Mouse (Mus musculus) midbrain, embryonic 16.5 days (tissue): Measurements from ENCODE around the gene Crabp1. TPM values are rescaled to one million over a fixed set of nuclear protein-coding genes. Genes with fewer than 3 reads are reported as not detected.
A peak's percentile ranks its signal among the peaks of the same experiment; 100 is the strongest.

Source experiments
- ATAC-seq: fragments of 200-750 bp; cut with Nextera tagmentation; 2 replicates; pipeline ENCODE4 v1.8.0; 2017; ENCODE audit warnings: moderate TSS enrichment
- H3K27ac ChIP-seq: fragments of 300-500 bp; sonication (generic); 2 replicates; pipeline ENCODE4 v1.5.1; 2014; ENCODE audit warnings: mild to moderate bottlenecking, low read length, mixed read lengths
- H3K27me3 ChIP-seq: fragments of 300-500 bp; sonication (generic); 2 replicates; pipeline ENCODE4 v1.6.1; 2014; ENCODE audit warnings: low read depth, low read length, mixed read lengths; ENCODE audit not compliant: control insufficient read depth, insufficient read depth
- H3K36me3 ChIP-seq: fragments of 300-500 bp; sonication (generic); 2 replicates; pipeline ENCODE4 v1.6.1; 2014; ENCODE audit warnings: mild to moderate bottlenecking, low read length, moderate library complexity, mixed read lengths; ENCODE audit not compliant: control insufficient read depth, insufficient read depth
- H3K4me1 ChIP-seq: fragments of 300-500 bp; sonication (generic); 2 replicates; pipeline ENCODE4 v1.6.1; 2014; ENCODE audit warnings: mild to moderate bottlenecking, low read length, mixed read lengths; ENCODE audit not compliant: control insufficient read depth, insufficient read depth
- H3K4me2 ChIP-seq: fragments of 300-500 bp; sonication (generic); 2 replicates; pipeline ENCODE4 v1.6.1; 2014; ENCODE audit warnings: mild to moderate bottlenecking, low read length, mixed read lengths
- H3K4me3 ChIP-seq: fragments of 300-500 bp; sonication (generic); 2 replicates; pipeline ENCODE4 v1.5.1; 2014; ENCODE audit warnings: low read depth, mild to moderate bottlenecking, low read length, moderate library complexity, mixed read lengths
- H3K9ac ChIP-seq: fragments of 300-500 bp; sonication (generic); 2 replicates; pipeline ENCODE4 v1.6.1; 2014; ENCODE audit warnings: low read depth, low read length, mixed read lengths
- H3K9me3 ChIP-seq: fragments of 300-500 bp; sonication (generic); replicated peaks from 2 replicates; pipeline ENCODE4 v1.6.1; 2014; ENCODE audit warnings: mild to moderate bottlenecking, low read length, mixed read lengths; ENCODE audit not compliant: control insufficient read depth, poor library complexity, severe bottlenecking
- WGBS: fragments of 180-500 bp; shearing (Covaris S2); extraction: QIAGEN DNeasy Blood & Tissue Kit; methylation state at CpG from one replicate; pipeline ENCODE4 v1.1.7; 2014; 5-methylcytosine and 5-hydroxymethylcytosine counted together
- polyA plus RNA-seq: library from polyadenylated mRNA; unstranded; fragments of >200 nt; fragmentation: Nextera tagmentation; extraction: Ambion mirVana; gene quantifications from 2 replicates; pipeline ENCODE4 v1.2.1, GENCODE M21; 2015

Crabp1 gene
- 19.3 TPM in 2 replicates for polyA plus RNA-seq

DNA sequence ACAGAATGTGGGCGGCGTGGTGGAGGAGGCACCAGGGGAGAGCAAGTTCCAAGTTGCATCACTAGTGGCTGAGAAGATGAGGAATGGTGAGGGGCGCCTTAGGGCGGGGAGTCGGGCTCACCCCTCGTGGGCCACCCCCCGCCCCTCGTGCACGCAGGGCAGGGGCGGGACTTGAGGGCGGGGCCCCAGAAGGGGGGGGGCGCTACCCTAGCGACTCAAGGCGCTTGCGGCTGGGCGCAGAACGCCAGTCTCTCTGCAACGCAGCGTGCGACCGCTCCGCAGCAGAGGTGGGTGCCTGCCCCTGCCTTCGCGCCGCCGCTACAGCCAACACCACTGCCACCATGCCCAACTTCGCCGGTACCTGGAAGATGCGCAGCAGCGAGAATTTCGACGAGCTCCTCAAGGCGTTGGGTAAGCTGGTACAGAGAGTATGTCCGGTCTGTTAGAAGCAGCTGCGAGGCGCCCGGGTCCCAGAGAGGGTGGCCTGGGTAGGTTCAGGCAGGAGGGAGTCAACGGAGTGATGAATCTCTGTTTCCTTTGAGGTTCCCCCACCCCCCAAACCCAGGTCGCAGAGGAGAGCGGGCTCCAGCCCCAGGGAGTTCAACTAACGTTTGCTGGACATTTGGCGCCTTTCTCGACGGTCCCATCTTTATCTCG, at the start of gene Crabp1:
Gene Crabp1 (plus strand): TSS at position 188 of the 657 bp plus-strand sequence.
- peaks cover 30% of the 10 kb centered on the region for H3K27me3 ChIP-seq
- H3K4me1 ChIP-seq = peaks cover 14% of the 10 kb centered on the region
- no peak within 1 kb of the TSS for H3K27ac ChIP-seq
- peak within 1 kb of the TSS; percentile 39 for H3K9ac ChIP-seq
- H3K9me3 ChIP-seq = no peaks in the 10 kb centered on the region
- H3K4me3 ChIP-seq = peak within 1 kb of the TSS; percentile 35
- peak within 1 kb of the TSS; percentile 70 for H3K4me2 ChIP-seq
- H3K36me3 ChIP-seq = no peaks in the 10 kb centered on the region
- under 1% methylated on average over 43 of the region's 45 CpGs for WGBS
- peak; percentile 48 for ATAC-seq

DNA sequence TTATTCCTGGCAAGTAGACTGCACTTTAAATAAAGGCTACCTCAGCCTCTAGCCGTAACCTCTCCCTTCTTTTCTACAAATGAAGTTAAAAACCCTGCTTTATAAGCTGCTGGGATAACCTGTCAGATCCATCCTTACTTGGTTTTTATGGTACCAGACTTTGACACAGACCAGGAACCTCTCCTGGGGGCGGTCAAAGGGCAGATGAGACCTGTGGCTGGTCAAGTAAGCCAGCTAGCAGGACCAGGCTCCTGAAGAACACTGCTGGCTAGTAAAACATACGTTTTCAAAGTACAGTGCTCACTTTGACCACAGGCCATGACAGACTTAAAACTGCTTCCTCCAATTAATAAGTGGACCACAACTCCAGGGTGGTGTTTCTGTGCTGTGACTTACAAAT, 48.8 kb upstream of the Crabp1 start:
- H3K9me3 ChIP-seq = no peaks in the 10 kb centered on the region
- H3K9ac ChIP-seq = no peak overlapping the region
- 94% methylated on average over 3 of the region's 3 CpGs for WGBS
- no peak overlapping the region for H3K4me3 ChIP-seq
- H3K36me3 ChIP-seq = peaks cover 28% of the 10 kb centered on the region
- H3K4me1 ChIP-seq = no peaks in the 10 kb centered on the region
- no peak for ATAC-seq
- no peak overlapping the region for H3K4me2 ChIP-seq
- H3K27ac ChIP-seq = no peak overlapping the region
- H3K27me3 ChIP-seq = no peaks in the 10 kb centered on the region

DNA sequence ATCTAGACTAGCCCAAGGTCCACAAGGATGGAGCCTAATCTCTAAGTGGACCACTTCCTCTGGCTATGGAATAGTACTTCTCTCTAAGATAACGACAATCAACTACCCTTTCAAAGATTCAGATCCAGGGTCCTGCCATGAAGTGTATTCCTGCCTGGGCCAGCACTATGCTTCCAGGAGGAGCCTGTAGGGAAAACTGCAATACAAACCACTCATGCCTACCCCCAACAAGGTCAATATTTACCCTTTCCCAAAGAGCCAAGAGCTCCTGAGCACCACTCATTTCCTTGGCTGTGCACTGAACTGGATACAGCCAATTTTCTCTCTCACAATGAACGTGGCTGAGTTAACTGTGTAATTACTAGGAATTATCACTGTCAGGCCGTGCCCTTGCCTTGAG, 47.0 kb upstream of the Crabp1 start:
- 88% methylated on average over 3 of the region's 3 CpGs for WGBS
- Histone ChIP-seq H3K9ac (no peak overlapping the region), H3K36me3 (peaks cover 34% of the 10 kb centered on the region), H3K27me3 (no peaks in the 10 kb centered on the region), H3K27ac (no peak overlapping the region), H3K9me3 (no peaks in the 10 kb centered on the region), H3K4me3 (no peak overlapping the region), H3K4me1 (no peaks in the 10 kb centered on the region), H3K4me2 (no peak overlapping the region)
- no peak for ATAC-seq

DNA sequence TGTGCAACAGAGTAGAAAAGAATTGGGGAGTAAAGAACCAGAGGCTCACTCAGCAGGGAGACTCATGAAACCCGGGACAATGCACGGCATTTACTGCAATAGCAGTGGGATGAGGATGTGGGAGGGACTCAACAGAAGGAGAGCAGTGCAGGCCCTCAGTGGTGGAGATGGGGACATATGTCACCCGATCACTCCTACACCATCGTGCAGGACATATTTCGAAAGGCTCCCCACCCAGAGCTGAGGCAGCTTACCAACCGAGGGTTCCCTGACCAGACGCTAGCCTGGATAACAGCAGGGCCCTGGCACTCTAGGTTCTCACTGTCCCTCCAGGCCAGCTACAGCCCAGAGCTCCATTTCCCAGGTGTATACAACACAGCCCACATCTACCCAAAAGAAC, 42.4 kb upstream of the Crabp1 start:
- 84% methylated on average over 7 of the region's 7 CpGs for WGBS
- Histone ChIP-seq H3K9me3 (no peaks in the 10 kb centered on the region), H3K27ac (no peak overlapping the region), H3K9ac (no peak overlapping the region; the same call in 1 of the 2 replicates), H3K4me2 (no peak overlapping the region), H3K4me3 (no peak overlapping the region), H3K36me3 (peaks cover 37% of the 10 kb centered on the region), H3K27me3 (no peaks in the 10 kb centered on the region), H3K4me1 (no peaks in the 10 kb centered on the region)
- ATAC-seq = no peak

DNA sequence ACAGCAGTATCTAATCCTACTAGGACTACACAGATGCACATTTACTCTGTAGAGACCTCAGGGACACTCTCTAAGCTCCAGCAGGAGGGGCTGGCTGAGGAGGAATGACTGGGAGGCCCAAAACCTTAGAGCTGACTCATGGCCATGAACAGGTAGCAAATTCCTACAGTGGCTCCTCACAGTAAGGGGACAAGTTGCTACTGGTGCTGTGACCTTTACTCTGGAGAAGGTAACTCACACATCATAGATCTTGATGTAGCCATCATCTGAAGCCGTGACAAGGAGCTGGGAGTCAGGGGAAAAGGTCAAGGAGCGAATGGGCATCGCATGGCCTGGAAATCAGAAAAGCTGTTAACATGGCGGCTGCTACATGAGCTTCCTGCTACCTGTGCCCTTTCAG, 42.0 kb upstream of the Crabp1 start:
- Histone ChIP-seq H3K4me1 (no peaks in the 10 kb centered on the region), H3K9ac (no peak overlapping the region), H3K36me3 (peaks cover 41% of the 10 kb centered on the region), H3K27me3 (no peaks in the 10 kb centered on the region), H3K9me3 (no peaks in the 10 kb centered on the region), H3K4me2 (no peak overlapping the region), H3K4me3 (no peak overlapping the region), H3K27ac (no peak overlapping the region)
- WGBS = 96% methylated on average over 4 of the region's 4 CpGs
- ATAC-seq = no peak

DNA sequence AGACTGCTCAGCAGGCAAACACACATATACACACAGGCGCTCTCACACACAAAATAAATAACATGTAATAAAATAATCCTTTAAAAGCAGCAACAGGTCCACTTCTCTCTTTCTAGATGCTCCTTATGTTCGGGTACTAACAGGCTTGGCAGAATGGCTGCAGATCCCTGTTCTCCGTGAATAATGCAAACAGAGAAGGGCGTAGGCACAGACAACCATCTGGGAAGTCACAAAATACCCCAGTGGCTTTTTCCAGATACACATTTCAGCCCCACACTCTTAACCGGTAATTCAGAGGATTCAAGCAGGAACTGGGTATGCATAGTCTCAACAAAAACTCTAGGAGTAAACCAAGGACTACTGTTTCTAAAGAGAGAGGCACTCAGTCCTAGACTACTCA, 38.2 kb upstream of the Crabp1 start:
- Histone ChIP-seq H3K27ac (no peak overlapping the region), H3K36me3 (peaks cover 34% of the 10 kb centered on the region), H3K9ac (no peak overlapping the region), H3K4me3 (no peak overlapping the region), H3K27me3 (no peaks in the 10 kb centered on the region), H3K4me1 (no peaks in the 10 kb centered on the region), H3K4me2 (no peak overlapping the region), H3K9me3 (no peaks in the 10 kb centered on the region)
- 84% methylated on average over 5 of the region's 5 CpGs for WGBS
- ATAC-seq = no peak

DNA sequence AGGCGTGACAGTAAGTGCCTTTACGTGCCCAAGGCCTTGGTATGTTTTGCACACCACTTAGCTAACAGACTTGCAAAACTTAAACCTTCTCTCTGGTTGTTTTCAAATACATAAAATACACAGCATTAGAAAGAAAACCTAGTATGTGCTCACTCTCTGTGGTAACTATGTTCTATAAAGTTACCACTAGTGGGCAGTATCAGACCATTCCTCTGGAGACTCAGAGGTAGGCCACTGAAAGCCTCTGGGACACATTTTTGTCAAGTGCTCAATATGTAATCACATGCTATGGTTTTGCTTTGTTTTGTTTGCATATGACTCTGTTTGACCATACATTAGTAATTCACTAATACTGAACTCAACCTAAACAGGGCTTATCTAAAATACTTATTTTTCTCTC, 32.4 kb upstream of the Crabp1 start:
- Histone ChIP-seq H3K9ac (no peak overlapping the region), H3K36me3 (peaks cover 11% of the 10 kb centered on the region), H3K4me3 (no peak overlapping the region), H3K27me3 (no peaks in the 10 kb centered on the region), H3K4me2 (no peak overlapping the region), H3K9me3 (no peaks in the 10 kb centered on the region), H3K4me1 (peaks cover 17% of the 10 kb centered on the region), H3K27ac (no peak overlapping the region)
- WGBS = 94% methylated on average over 2 of the region's 2 CpGs
- ATAC-seq = no peak

DNA sequence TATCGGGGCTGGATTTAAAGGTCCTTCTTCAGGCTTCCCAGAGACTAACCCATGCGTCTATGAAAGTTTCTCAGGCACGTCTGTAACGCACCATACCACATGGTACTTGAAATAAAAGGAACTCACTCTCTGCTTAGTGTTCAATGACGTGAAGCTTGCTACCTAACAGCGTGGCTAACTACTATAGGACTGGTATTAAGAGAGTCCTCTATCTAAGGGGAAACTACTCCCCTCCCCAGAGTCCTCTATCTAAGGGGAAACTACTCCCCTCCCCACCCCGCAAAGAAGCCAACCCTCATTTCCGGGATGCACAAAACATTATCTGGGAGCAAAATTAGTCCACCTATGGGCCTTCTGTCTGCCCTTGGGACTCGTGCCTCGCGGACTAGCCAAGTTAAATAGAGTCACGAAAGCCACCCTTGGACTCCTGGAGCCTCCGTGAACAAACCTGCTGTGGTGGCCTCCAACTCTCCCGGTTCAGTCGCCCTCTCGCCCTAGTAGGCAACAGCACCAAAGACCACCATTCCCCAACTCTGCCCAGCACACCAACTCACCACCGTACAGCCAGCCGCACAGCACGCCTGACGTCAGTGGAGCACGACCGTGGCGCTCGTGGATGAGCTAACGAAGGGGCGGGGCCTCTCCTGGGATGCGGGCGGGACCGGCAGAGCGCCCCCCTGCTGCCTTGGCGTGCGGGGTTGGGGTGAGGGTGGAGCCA, 30.5 kb upstream of the Crabp1 start, which contains the start of gene Wdr61:
Gene Wdr61 (minus strand): TSS at position 599 of the 718 bp plus-strand sequence.
- peak within 1 kb of the TSS; percentile 66 for H3K27ac ChIP-seq
- 1% methylated on average over 32 of the region's 32 CpGs for WGBS
- H3K9ac ChIP-seq = peak within 1 kb of the TSS; percentile 80
- peak within 1 kb of the TSS; percentile 68 for H3K4me3 ChIP-seq
- peaks cover 17% of the 10 kb centered on the region for H3K4me1 ChIP-seq
- peak within 1 kb of the TSS; percentile 89 for H3K4me2 ChIP-seq
- peaks cover 3% of the 10 kb centered on the region for H3K36me3 ChIP-seq
- no peaks in the 10 kb centered on the region for H3K27me3 ChIP-seq
- ATAC-seq = peak; percentile 96
- H3K9me3 ChIP-seq = no peaks in the 10 kb centered on the region

DNA sequence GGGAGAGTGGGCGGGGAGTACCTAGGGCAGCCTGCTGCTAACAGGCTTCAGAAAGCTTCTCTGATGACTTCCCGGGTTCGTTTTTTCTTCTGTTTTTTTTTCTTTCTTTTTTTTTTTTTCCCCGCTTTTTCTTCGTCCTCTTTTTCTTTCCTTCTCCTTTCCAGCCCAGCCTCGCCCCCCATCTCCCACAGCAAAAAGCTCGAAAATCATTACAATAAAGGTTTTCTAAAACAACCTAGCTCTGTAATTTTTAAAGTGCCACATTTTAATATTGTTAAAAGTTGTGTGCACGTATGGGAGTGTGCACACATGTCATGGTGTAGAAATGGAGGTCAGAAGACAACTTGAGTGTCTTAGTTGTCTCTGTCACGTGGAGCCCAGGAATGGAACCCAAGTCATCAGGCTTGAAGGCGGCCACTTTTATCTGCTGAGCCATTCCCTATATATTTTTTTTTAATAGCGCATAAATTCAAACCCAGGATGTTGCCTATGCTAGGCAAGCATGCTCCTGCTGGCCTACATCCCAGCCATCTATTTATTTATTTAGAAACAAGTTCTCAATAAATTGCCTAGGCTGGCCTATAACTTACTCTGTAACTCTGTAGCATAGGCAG, 29.8 kb upstream of the Crabp1 start:
- H3K27ac ChIP-seq = peak overlapping the region; percentile 66
- H3K4me3 ChIP-seq = peak overlapping the region; percentile 68
- no peaks in the 10 kb centered on the region for H3K9me3 ChIP-seq
- H3K27me3 ChIP-seq = no peaks in the 10 kb centered on the region
- H3K4me2 ChIP-seq = peak overlapping the region; percentile 89
- H3K9ac ChIP-seq = peak overlapping the region; percentile 80
- peaks cover 17% of the 10 kb centered on the region for H3K4me1 ChIP-seq
- 0 out of 2 replicates have a peak, but pooled peaks have one; percentile 12 for ATAC-seq
- H3K36me3 ChIP-seq = no peaks in the 10 kb centered on the region
- 21% methylated on average over 11 of the region's 11 CpGs for WGBS
